Mouse (Mus musculus) lung, postnatal 14 days (tissue): ENCODE data around the gene Eif1ad.
"Not testable (repeated sequence)": the region's sequence is repeated elsewhere in the genome, so short reads cannot be mapped to it uniquely, and the experiment has no call there.

Source experiments
- DNase-seq: peaks from one replicate; pipeline ENCODE4 v3.0.0; 2021

Gene Eif1ad

GRCm38 (mm10) chr19:5366175-5367052, at the start of gene Eif1ad:
Gene Eif1ad, plus strand, starts transcription at chr19:5366741.
- peak; percentile 95 for DNase-seq

- DNase-seq, result peak; percentile 15
Measured at GRCm38 (mm10) chr19:5323801-5324200, 42.7 kb upstream of the Eif1ad start.

GRCm38 (mm10) chr19:5327970-5328369, 38.6 kb upstream of the Eif1ad start:
- no peak for DNase-seq

GRCm38 (mm10) chr19:5334741-5335140, 31.8 kb upstream of the Eif1ad start:
- peak; percentile 9 for DNase-seq

GRCm38 (mm10) chr19:5335441-5335840, 31.1 kb upstream of the Eif1ad start, which contains the start of gene Catsper1:
Gene Catsper1, plus strand, starts transcription at chr19:5335741.
- no peak for DNase-seq

- DNase-seq, result peak; percentile 85
Measured at GRCm38 (mm10) chr19:5337975-5338374, 28.6 kb upstream of the Eif1ad start.

GRCm38 (mm10) chr19:5341360-5341759, 25.2 kb upstream of the Eif1ad start:
- no peak for DNase-seq

GRCm38 (mm10) chr19:5345297-5346131, 21.0 kb upstream of the Eif1ad start:
- DNase-seq, result no peak

- DNase-seq, result no peak
Measured at GRCm38 (mm10) chr19:5348064-5348463, 18.5 kb upstream of the Eif1ad start.

GRCm38 (mm10) chr19:5348526-5349501, 17.7 kb upstream of the Eif1ad start:
- DNase-seq, result peak; percentile 6

- DNase-seq, result not testable (repeated sequence)
Measured at GRCm38 (mm10) chr19:5349502-5349873, 17.1 kb upstream of the Eif1ad start, which contains the start of gene Cst6. Gene Cst6, minus strand, starts transcription at chr19:5349574.

GRCm38 (mm10) chr19:5353609-5354008, 12.9 kb upstream of the Eif1ad start:
- no peak for DNase-seq

- DNase-seq, result no peak
Measured at GRCm38 (mm10) chr19:5356080-5356479, 10.5 kb upstream of the Eif1ad start.

- no peak for DNase-seq
Measured at GRCm38 (mm10) chr19:5362186-5362585, 4.4 kb upstream of the Eif1ad start.

- no peak for DNase-seq
Measured at GRCm38 (mm10) chr19:5364124-5364523, 2.4 kb upstream of the Eif1ad start.

- DNase-seq, result no peak
Measured at GRCm38 (mm10) chr19:5365751-5366150, 790 bp upstream of the Eif1ad start.

GRCm38 (mm10) chr19:5367053-5367359, 465 bp downstream of the Eif1ad start, which contains the start of gene Banf1:
Gene Banf1, minus strand, starts transcription at chr19:5367168.
- no peak for DNase-seq

GRCm38 (mm10) chr19:5367455-5367854, 914 bp downstream of the Eif1ad start:
- DNase-seq, result no peak

- DNase-seq, result no peak
Measured at GRCm38 (mm10) chr19:5370932-5371331, 4.4 kb downstream of the Eif1ad start.

- DNase-seq, result no peak
Measured at GRCm38 (mm10) chr19:5372724-5373123, 6.2 kb downstream of the Eif1ad start.

- DNase-seq, result no peak
Measured at GRCm38 (mm10) chr19:5374177-5374576, 7.6 kb downstream of the Eif1ad start.

- DNase-seq, result no peak
Measured at GRCm38 (mm10) chr19:5374748-5375147, 8.2 kb downstream of the Eif1ad start.

- DNase-seq, result no peak
Measured at GRCm38 (mm10) chr19:5377446-5377845, 10.9 kb downstream of the Eif1ad start.
